Mouse (Mus musculus) small intestine, adult 2 months (tissue): ENCODE data around the gene Edn1. TPM values are rescaled to one million over a fixed set of nuclear protein-coding genes. Genes with fewer than 3 reads are reported as not detected.
A peak's percentile ranks its signal among the peaks of the same experiment; 100 is the strongest.

Source experiments
- H3K27ac ChIP-seq: fragments of 200-500 bp; 2 replicates; pipeline ENCODE4 v1.5.1; 2012; ENCODE audit warnings: low read depth, low read length, control low read depth, inconsistent platforms; ENCODE audit not compliant: insufficient read depth
- H3K27me3 ChIP-seq: fragments of 200-500 bp; 2 replicates; pipeline ENCODE4 v1.6.1; 2012; ENCODE audit warnings: mild to moderate bottlenecking, moderate library complexity, low read length, inconsistent platforms; ENCODE audit not compliant: control insufficient read depth, insufficient read depth
- H3K36me3 ChIP-seq: fragments of 200-500 bp; 2 replicates; pipeline ENCODE4 v1.6.1; 2012; ENCODE audit warnings: mild to moderate bottlenecking, low read length, control low read depth, inconsistent platforms; ENCODE audit not compliant: control insufficient read depth, insufficient read depth
- H3K4me1 ChIP-seq: fragments of 200-500 bp; 2 replicates; pipeline ENCODE4 v1.6.1; 2012; ENCODE audit warnings: low read length, inconsistent platforms, mixed read lengths; ENCODE audit not compliant: control insufficient read depth, insufficient read depth, insufficient read length
- H3K4me3 ChIP-seq: fragments of 200-500 bp; 2 replicates; pipeline ENCODE4 v1.5.1; 2012; ENCODE audit warnings: low read depth, mild to moderate bottlenecking, control low read depth, inconsistent platforms, low read length, moderate library complexity
- CTCF ChIP-seq: fragments of 200-500 bp; IDR thresholded peaks from 2 replicates; pipeline ENCODE4 v1.5.1; 2012; ENCODE audit warnings: low read depth, mild to moderate bottlenecking, control low read depth, inconsistent platforms, low read length, moderate library complexity, mixed read lengths; ENCODE audit not compliant: insufficient replicate concordance, insufficient read length; ENCODE audit errors: extremely low read depth
- POLR2A ChIP-seq: fragments of 200-500 bp; IDR thresholded peaks from 2 replicates; pipeline ENCODE4 v1.6.1; 2012; ENCODE audit warnings: low read depth, mild to moderate bottlenecking, control low read depth, inconsistent platforms, low read length, moderate library complexity
- WGBS: fragments of 180-500 bp; shearing (Covaris S2); methylation state at CpG from one replicate; pipeline ENCODE4 v1.1.7; 2018; 5-methylcytosine and 5-hydroxymethylcytosine counted together
- polyA plus RNA-seq: library from polyadenylated mRNA; depleted of rRNA; stranded (reverse); fragments of >200 nt; gene quantifications from 2 replicates; pipeline ENCODE4 v1.2.3, GENCODE M21; 2012; rRNA removed

Gene Edn1
- polyA plus RNA-seq, 1 experiment = 2.4 TPM

GRCm38 (mm10) chr13:42341871-42342532 lies 40.7 kb downstream of the Edn1 start:
- Histone ChIP-seq H3K36me3 (no peaks in the 10 kb centered on the region), H3K4me3 (no peak overlapping the region), H3K27me3 (no peaks in the 10 kb centered on the region), H3K27ac (peak overlapping the region; percentile 89), H3K4me1 (peaks cover 17% of the 10 kb centered on the region; the same call in 1 of the 2 replicates)
- WGBS = 25% methylated on average over 2 of the region's 2 CpGs
- TF ChIP-seq POLR2A (no peak), CTCF (no peak)

GRCm38 (mm10) chr13:42345439-42345838 lies 44.2 kb downstream of the Edn1 start:
- WGBS = 51% methylated on average over 7 of the region's 7 CpGs
- Histone ChIP-seq H3K4me1 (peaks cover 13% of the 10 kb centered on the region; the same call in 1 of the 2 replicates), H3K27ac (0 out of 2 replicates have a peak overlapping the region, but pooled peaks have one; percentile 3), H3K27me3 (no peaks in the 10 kb centered on the region), H3K4me3 (no peak overlapping the region), H3K36me3 (no peaks in the 10 kb centered on the region)
- TF ChIP-seq CTCF = no peak
- TF ChIP-seq POLR2A = no peak

- no peaks in the 10 kb centered on the region for H3K36me3 ChIP-seq
- H3K27me3 ChIP-seq = no peaks in the 10 kb centered on the region
- peaks cover 13% of the 10 kb centered on the region; the same call in 1 of the 2 replicates for H3K4me1 ChIP-seq
- H3K27ac ChIP-seq = peak overlapping the region; percentile 7; the same call in 1 of the 2 replicates
- H3K4me3 ChIP-seq = no peak overlapping the region
- 19% methylated on average over 7 of the region's 7 CpGs for whole genome bisulfite sequencing
- TF ChIP-seq CTCF = no peak
- TF ChIP-seq POLR2A = no peak
Measured at GRCm38 (mm10) chr13:42346414-42346813, 45.1 kb downstream of the Edn1 start.

- 37% methylated on average over 7 of the region's 7 CpGs for WGBS
- Histone ChIP-seq H3K4me1 (peaks cover 10% of the 10 kb centered on the region; the same call in 1 of the 2 replicates), H3K27me3 (no peaks in the 10 kb centered on the region), H3K36me3 (no peaks in the 10 kb centered on the region), H3K27ac (no peak overlapping the region), H3K4me3 (no peak overlapping the region)
- TF ChIP-seq POLR2A = no peak
- TF ChIP-seq CTCF = no peak
Measured at GRCm38 (mm10) chr13:42351675-42352074, 50.4 kb downstream of the Edn1 start.

Other genes starting within 250 kb of the Edn1 start
- 14.5 and 27.9 TPM in 2 replicates for gene Hivep1, start 249.5 kb upstream of the Edn1 start, polyA plus RNA-seq